Mouse (Mus musculus): ENCODE results near the gene Fbxo47. TPM values are rescaled to one million over a fixed set of nuclear protein-coding genes. Genes with fewer than 3 reads are reported as not detected.
"Not testable (repeated sequence)": the region's sequence is repeated elsewhere in the genome, so short reads cannot be mapped to it uniquely, and the experiment has no call there.

The Fbxo47 gene
- total RNA-seq, 1 experiment from 2014 or later: 1.5 TPM

DNA sequence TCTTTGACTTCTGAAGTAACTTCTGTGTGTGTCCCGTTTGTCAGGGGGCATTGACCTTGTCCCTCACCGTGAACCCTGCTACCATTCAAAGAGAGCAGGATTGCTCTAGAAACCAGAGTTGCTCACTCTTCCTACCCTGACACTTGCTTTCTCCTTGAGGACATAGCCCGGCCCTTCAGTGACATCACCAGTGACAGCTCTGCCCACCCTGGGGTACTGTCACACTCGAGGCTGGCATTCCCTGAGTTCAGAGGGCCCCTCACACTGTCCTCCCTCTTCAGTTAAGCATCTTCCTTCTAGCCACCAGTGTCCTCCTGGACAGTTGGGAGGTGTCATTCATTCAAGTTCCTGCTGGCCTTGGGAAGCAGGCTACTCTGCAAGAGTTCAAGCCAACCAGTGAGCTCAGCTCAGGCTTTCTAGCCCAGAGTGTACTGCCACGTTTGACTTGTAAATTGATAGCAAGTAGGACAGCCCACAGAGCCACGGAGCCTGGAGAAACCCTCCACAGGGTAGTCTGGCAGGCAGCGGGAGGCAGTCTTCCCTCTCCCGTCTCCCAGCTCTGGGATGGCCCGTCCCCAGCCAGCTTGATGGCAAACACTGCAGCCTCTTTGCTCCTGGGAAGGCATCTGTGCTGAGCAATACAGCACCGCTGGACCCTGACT is 45.0 kb downstream of the Fbxo47 start:
- ATAC-seq (replicated peaks; ENCODE audit: insufficient number of reproducible peaks, low FRiP score, low TSS enrichment, poor library complexity, severe bottlenecking): no peak

GRCm38 (mm10) chr11:97837641-97838149 is 46.3 kb downstream of the Fbxo47 start:
- ATAC-seq (replicated peaks; ENCODE audit: insufficient number of reproducible peaks, low FRiP score, low TSS enrichment, poor library complexity, severe bottlenecking): no peak

DNA sequence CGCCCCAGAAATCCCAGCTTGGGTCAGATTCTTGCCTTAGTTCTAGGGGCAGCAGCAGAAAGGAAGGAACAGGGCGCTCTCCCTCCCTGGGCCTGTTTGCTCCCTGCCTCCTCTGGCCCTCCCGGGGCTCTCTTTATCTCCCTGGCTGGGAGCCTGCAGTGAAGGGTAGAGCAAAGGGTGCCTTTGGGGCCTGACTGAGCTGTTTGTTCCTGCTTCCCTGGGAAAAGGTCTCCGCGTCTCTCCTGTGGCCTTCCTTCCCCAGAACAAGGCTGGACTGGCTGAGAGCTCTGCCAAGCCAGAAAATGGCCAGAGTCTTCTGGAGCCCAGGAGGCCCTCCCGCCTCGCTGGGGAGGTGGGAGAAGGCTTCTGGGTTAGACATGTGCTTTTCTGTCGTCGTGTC is 46.9 kb downstream of the Fbxo47 start:
- ATAC-seq (replicated peaks; ENCODE audit: insufficient number of reproducible peaks, low FRiP score, low TSS enrichment, poor library complexity, severe bottlenecking): not testable (repeated sequence)

DNA sequence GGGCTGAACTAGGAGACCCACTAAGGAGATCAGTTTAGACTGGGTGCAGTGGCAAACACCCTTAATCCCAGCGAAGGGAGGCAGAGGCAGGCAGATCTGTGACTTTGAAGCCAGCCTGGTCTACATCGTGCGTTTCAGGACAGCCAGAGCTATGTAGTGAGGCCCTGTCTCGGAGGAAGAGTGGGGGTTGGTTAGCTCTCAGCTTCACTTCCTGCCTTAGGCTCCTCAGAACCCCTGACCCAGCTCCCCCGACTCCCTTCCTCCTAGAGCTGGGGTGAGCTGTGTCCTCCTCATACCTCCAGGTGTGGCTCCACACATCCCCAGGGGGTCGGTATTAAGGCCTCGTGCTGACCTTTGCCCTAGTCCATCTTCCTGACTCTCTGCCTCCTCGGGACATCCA is 47.4 kb downstream of the Fbxo47 start:
- no peak for ATAC-seq (replicated peaks; ENCODE audit: insufficient number of reproducible peaks, low FRiP score, low TSS enrichment, poor library complexity, severe bottlenecking)

DNA sequence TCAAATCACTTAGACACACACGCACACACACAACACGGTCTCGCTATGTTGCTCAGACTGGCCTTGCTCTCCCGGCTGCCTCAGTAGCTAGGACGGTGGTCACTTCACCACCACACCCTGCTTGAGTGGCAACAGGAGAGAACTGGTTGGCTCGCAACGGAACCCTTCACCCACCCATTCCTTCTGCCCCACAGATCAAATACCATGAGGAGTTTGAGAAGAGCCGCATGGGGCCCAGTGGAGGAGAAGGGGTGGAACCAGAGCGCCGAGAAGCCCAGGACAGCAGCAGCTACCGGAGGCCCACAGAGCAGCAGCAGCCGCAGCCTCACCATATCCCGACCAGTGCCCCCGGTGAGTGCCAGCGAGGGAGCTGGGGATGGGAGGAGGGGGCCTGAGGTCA is 50.6 kb downstream of the Fbxo47 start:
- no peak for ATAC-seq (replicated peaks; ENCODE audit: insufficient number of reproducible peaks, low FRiP score, low TSS enrichment, poor library complexity, severe bottlenecking)

- no peak for ATAC-seq (replicated peaks; ENCODE audit: insufficient number of reproducible peaks, low FRiP score, low TSS enrichment, poor library complexity, severe bottlenecking)
Observed at GRCm38 (mm10) chr11:97832001-97832400, 52.0 kb downstream of the Fbxo47 start.

- no peak for ATAC-seq (replicated peaks; ENCODE audit: insufficient number of reproducible peaks, low FRiP score, low TSS enrichment, poor library complexity, severe bottlenecking)
Observed at GRCm38 (mm10) chr11:97830501-97830900, 53.5 kb downstream of the Fbxo47 start.

DNA sequence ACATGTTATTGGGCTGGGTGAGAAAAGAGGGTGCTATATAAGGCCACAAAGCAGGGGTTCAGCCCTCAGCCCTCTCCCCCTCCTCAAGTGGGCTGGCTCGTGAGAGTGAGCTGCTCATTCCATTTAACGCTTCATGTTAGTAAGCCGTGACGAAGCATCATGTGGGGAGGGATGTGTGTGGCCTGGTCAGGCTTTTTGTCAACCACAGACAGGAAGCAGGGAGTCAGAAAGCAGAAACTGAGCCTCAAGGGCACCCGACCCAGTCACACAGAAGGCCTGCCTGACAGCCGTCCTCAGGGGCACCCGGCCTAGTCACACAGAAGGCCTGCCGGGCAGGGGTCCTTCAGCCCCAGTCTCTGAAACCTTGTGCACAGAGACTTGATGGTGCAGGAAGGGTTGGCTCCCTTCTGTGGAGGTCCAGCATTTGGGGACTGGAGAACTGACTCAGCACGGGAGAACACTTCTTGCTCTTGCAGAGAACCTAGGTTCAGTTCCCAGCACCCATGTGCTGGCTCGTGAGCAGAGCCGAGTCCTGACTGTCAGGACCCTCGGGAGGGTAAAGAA is 54.0 kb downstream of the Fbxo47 start:
- peak; percentile 78 for ATAC-seq (replicated peaks; ENCODE audit: insufficient number of reproducible peaks, low FRiP score, low TSS enrichment, poor library complexity, severe bottlenecking)

DNA sequence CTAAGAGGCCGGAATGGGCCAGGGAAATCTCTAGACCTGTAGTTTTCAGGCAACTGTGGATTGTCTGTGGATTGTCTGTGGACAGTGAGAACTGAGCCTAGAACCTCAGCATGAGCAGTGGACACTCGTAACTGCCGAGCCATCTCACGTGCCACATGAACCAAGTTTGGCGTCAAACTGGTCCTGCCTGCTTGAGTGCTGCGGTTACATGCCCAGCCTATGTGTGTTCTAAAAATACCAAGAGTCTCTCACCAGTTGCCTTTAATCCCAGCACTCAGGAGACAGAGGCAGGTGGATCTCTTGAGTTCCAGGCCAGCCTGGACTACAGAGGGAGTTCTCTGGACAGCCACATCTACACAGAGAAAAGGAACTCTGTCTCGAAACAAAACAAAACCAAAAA is 54.6 kb downstream of the Fbxo47 start:
- ATAC-seq (replicated peaks; ENCODE audit: insufficient number of reproducible peaks, low FRiP score, low TSS enrichment, poor library complexity, severe bottlenecking): no peak

DNA sequence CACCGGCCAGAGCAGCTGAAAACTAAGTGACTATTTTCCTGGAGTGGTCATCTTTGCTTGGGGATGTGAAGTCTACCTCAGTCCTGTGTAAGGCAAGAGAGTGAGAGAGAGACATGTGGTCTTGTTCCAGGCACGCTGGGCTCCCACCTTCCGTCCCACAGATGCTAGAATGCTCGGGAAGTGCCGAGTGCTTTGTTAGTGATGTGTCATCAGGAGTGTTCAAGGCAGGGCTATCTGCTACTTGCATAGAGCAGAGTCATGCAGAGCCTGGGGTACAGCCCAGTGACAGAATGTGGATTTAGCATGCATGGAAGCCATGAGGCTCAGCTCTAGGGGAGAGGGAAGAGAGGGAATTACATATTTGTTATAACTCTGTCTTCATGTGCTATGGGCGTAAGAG is 56.3 kb downstream of the Fbxo47 start:
- ATAC-seq (replicated peaks; ENCODE audit: insufficient number of reproducible peaks, low FRiP score, low TSS enrichment, poor library complexity, severe bottlenecking): no peak

DNA sequence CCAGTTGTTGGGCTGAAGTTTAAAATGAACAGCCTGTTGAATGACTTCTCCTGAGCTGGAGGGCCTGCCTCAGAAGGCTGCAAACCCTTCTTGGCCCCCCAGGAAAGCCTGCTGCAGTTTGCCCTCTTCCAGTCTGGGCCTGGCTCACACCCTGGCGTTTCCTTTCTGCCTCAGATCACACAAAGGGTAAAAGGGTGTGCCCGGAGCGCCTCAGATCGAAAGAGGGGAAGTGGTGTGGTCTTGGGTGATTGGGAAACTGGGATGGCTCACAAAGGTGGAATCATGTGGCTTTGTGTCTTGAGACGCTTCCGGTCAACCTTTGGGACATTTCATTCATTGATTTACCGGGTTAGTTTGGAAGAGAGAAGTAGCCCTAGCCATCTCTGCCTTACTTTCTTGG is 57.5 kb downstream of the Fbxo47 start:
- ATAC-seq (replicated peaks; ENCODE audit: insufficient number of reproducible peaks, low FRiP score, low TSS enrichment, poor library complexity, severe bottlenecking): peak; percentile 61

GRCm38 (mm10) chr11:97825971-97826370 is 58.0 kb downstream of the Fbxo47 start:
- no peak for ATAC-seq (replicated peaks; ENCODE audit: insufficient number of reproducible peaks, low FRiP score, low TSS enrichment, poor library complexity, severe bottlenecking)

DNA sequence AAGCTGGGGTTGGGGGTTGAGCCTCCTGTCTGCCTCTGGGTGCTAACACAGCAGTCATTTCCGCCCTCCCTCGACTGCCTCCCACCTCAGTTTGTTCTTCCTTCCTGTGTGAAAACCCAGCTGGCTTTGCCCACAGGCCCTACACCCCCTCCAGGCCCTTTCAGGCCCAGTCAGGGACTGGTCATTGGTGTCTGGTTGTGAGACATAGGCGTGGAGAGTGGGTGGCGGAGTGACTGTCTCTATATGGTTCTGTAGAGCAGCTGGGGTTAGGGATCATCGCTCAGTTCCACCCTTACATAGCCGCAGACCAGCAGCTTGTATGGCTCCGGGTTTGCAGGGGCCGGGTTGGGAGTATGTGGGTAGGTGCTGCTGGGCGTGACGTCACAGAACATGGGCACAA is 58.7 kb downstream of the Fbxo47 start:
- ATAC-seq (replicated peaks; ENCODE audit: insufficient number of reproducible peaks, low FRiP score, low TSS enrichment, poor library complexity, severe bottlenecking): peak; percentile 23

DNA sequence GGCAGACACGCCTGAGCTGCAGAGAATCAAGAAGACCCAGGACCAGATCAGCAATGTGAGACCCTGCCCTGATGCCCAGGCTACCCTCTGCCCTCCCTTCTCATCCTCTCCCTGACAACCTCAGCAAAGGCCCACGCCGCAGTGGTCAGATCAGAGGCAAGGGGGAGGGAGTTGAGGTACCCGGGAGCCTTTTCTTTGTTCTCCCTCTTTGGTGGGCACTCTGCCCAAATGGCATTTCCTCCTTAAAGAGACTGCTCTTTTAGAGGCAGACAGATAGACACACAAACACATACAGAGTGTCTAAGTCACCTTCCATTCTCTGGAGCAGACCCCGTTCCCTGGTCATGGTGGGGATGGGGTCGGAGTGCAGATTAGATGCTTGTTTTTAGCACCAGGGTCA is 59.1 kb downstream of the Fbxo47 start:
- ATAC-seq (replicated peaks; ENCODE audit: insufficient number of reproducible peaks, low FRiP score, low TSS enrichment, poor library complexity, severe bottlenecking): no peak

- ATAC-seq (replicated peaks; ENCODE audit: insufficient number of reproducible peaks, low FRiP score, low TSS enrichment, poor library complexity, severe bottlenecking): no peak
Observed at GRCm38 (mm10) chr11:97824168-97824567, 59.8 kb downstream of the Fbxo47 start.

DNA sequence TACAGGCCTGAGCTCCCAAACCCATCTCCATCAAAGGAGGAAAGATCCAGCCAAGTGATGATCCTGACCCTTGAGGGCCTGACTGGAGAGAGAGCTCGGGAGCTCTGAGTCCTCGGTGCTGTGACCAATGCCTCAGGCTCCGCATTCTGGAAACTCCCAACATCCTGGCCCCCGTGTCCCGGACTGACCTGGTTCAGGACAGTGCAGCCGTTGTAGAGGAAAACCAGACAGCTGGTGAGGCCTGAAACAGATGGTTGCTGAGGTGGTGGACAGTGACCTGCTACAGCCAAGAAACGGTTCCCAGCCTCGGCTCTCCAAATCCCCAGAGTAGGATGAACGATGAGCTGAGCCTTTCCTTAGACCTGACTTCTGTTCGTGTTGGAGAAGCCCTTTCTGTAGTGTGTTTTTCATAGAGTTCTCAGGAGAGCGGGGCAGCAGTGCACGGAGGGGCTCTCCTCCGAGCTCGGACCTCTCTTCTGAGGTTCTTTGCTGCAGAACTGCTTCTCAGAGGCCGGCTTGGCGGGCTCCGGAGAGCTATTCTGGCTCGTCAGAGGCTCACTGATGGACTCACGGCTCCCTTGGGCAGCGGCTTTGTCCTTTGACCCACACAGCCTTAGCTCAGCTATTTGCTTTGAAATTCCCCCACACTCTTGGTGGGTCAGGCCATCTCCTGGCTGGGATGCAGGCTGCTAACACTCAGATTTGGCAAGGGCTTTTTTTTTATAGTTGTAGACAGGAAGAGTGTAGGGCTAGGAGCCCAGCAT is 60.9 kb downstream of the Fbxo47 start:
- no peak for ATAC-seq (replicated peaks; ENCODE audit: insufficient number of reproducible peaks, low FRiP score, low TSS enrichment, poor library complexity, severe bottlenecking)

GRCm38 (mm10) chr11:97821401-97822064 is 62.4 kb downstream of the Fbxo47 start:
- ATAC-seq (replicated peaks; ENCODE audit: insufficient number of reproducible peaks, low FRiP score, low TSS enrichment, poor library complexity, severe bottlenecking): no peak

DNA sequence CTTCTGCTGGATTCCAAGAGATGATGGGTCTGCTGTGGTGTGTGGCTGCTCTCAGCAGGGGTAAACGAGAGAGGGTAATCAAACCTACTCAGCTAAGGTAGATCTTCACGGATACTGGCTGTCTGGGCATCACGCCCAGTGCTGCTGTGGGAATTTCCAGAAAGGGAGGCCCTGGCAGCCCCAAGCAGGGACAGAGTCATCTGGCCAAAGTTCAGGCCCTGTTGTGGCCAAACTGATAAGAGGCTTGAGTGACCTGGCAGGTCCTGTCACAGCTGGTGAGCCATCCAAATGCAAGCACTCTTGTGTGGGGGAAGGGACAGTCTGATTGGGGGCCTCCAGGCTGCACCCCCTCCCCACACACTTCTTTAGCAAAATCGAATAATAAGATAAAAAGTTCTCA is 63.1 kb downstream of the Fbxo47 start:
- no peak for ATAC-seq (replicated peaks; ENCODE audit: insufficient number of reproducible peaks, low FRiP score, low TSS enrichment, poor library complexity, severe bottlenecking)

DNA sequence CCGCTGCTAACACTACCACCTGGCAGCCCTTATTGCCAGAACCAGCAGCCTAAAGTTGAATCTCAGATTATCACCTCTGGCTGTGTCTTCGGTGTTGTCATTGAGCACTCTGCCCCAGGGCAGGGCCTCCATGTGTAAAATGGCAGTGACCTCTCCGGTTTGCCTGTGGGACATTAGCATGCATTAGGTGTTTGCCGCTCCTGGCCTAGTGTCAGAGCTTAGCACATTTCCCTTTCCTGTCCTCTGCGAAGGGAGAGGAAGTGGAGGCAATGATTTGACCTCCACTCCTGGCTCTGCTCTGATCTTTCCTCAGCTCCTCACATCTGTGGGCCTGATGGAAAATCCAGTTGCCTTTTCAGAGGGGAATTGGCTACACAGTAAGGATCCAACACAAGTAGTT is 64.0 kb downstream of the Fbxo47 start:
- ATAC-seq (replicated peaks; ENCODE audit: insufficient number of reproducible peaks, low FRiP score, low TSS enrichment, poor library complexity, severe bottlenecking): no peak
